7 mouse cellular contexts compared by ENCODE assay signal in the genomic region with DNA sequence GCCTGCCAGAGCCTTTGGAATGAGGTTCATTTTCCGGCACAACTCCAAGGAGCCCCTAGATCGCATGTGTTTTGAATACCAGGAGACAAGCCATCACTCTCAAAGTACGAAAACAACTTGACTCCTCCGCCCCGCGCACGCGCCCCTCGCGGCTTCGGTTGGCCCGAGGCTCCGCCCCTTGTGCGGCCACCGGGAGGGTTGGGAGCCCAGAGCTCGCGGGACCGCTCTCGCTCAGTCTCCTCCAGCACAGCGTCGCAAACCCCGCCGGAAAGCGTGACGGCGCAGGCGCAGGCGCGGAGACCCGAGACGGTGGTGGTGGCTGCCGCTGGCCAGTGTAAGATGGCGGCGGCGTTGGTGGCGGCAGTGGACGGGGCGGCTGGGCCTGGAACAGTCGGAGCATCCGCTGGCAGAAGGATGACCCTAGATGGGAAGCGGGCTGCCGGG. TPM values are rescaled to one million over a fixed set of nuclear protein-coding genes. Genes with fewer than 3 reads are reported as not detected.
DNase-seq lines count a peak whose midpoint lies in the region; ATAC-seq lines count a peak whose summit lies in the region.

A gene (plus strand): TSS at position 250 of the 444 bp plus-strand sequence.

- H3K4me2 ChIP-seq in embryonic facial prominence, embryonic 11.5 days (ENCODE audit: low read depth, low read length): peak within 1 kb of the TSS; percentile 30
- H3K4me2 ChIP-seq in midbrain, embryonic 13.5 days (replicated peaks): peak within 1 kb of the TSS; percentile 77

- DNase-seq in adrenal gland, postnatal 14 days: peak; percentile 99
- DNase-seq in embryonic facial prominence, embryonic 11.5 days (ENCODE audit: low spot score): peak; percentile 98
- peak; percentile 98 for DNase-seq in kidney, adult 11 months
- DNase-seq in limb, embryonic 10.5 days (ENCODE audit: low spot score): peak; percentile 98
- DNase-seq in spleen, adult 12 weeks (ENCODE audit: low spot score): peak; percentile 96

- H3K9me3 ChIP-seq in embryonic facial prominence, embryonic 11.5 days (replicated peaks; ENCODE audit: control insufficient read depth, low read length): no peaks in the 10 kb centered on the region
- no peaks in the 10 kb centered on the region for H3K9me3 ChIP-seq in limb, embryonic 10.5 days (replicated peaks)
- no peaks in the 10 kb centered on the region for H3K9me3 ChIP-seq in midbrain, embryonic 13.5 days

- under 1% methylated on average over 40 of the region's 42 CpGs for WGBS in embryonic facial prominence, embryonic 11.5 days
- WGBS in limb, embryonic 10.5 days: under 1% methylated on average over 42 of the region's 42 CpGs
- WGBS in midbrain, embryonic 13.5 days: 0% methylated on average over 42 of the region's 42 CpGs

- peaks cover 3% of the 10 kb centered on the region; the same call in 1 of the 2 replicates for H3K36me3 ChIP-seq in embryonic facial prominence, embryonic 11.5 days (replicated peaks; ENCODE audit: control insufficient read depth, insufficient read depth, low read depth, low read length)
- peaks cover 30% of the 10 kb centered on the region for H3K36me3 ChIP-seq in limb, embryonic 10.5 days
- H3K36me3 ChIP-seq in midbrain, embryonic 13.5 days: peaks cover 20% of the 10 kb centered on the region

- H3K4me1 ChIP-seq in embryonic facial prominence, embryonic 11.5 days (ENCODE audit: control insufficient read depth, insufficient read depth, low read length): no peaks in the 10 kb centered on the region
- H3K4me1 ChIP-seq in limb, embryonic 10.5 days: peaks cover 20% of the 10 kb centered on the region
- peaks cover 32% of the 10 kb centered on the region for H3K4me1 ChIP-seq in midbrain, embryonic 13.5 days (replicated peaks)

- ATAC-seq in embryonic facial prominence, embryonic 11.5 days (replicated peaks; ENCODE audit: insufficient number of reproducible peaks, low FRiP score, low TSS enrichment, low read depth): peak; percentile 99
- ATAC-seq in granulocyte monocyte progenitor cell, adult 5-6 weeks (replicated peaks; ENCODE audit: poor library complexity, severe bottlenecking): peak; percentile 96
- ATAC-seq in midbrain, embryonic 13.5 days: peak; percentile 100

- peak within 1 kb of the TSS; percentile 93 for H3K4me3 ChIP-seq in embryonic facial prominence, embryonic 11.5 days (ENCODE audit: low read depth, low read length)
- peak within 1 kb of the TSS; percentile 72 for H3K4me3 ChIP-seq in limb, embryonic 10.5 days
- H3K4me3 ChIP-seq in midbrain, embryonic 13.5 days (replicated peaks): peak within 1 kb of the TSS; percentile 98

- H3K27me3 ChIP-seq in embryonic facial prominence, embryonic 11.5 days (ENCODE audit: control insufficient read depth, insufficient read depth, low read length): no peaks in the 10 kb centered on the region
- no peaks in the 10 kb centered on the region for H3K27me3 ChIP-seq in limb, embryonic 10.5 days (ENCODE audit: low read depth, poor library complexity, severe bottlenecking)
- H3K27me3 ChIP-seq in midbrain, embryonic 13.5 days: no peaks in the 10 kb centered on the region

- peak within 1 kb of the TSS; percentile 99 for H3K9ac ChIP-seq in embryonic facial prominence, embryonic 11.5 days (replicated peaks; ENCODE audit: low read length)
- H3K9ac ChIP-seq in midbrain, embryonic 13.5 days (replicated peaks): peak within 1 kb of the TSS; percentile 98

- peak within 1 kb of the TSS; percentile 95 for H3K27ac ChIP-seq in embryonic facial prominence, embryonic 11.5 days (replicated peaks; ENCODE audit: low read depth, low read length)
- H3K27ac ChIP-seq in limb, embryonic 10.5 days: peak within 1 kb of the TSS; percentile 98
- H3K27ac ChIP-seq in midbrain, embryonic 13.5 days: peak within 1 kb of the TSS; percentile 93

RNA-seq across cellular contexts. Expression of the gene that starts here (rescaled TPM):
- total RNA-seq in adrenal gland, postnatal 14 days (2021): 118 and 125 TPM in 2 replicates
- 103 and 109 TPM in 2 replicates for polyA plus RNA-seq in embryonic facial prominence, embryonic 11.5 days (2014; fragmentation: Nextera tagmentation; extraction: Ambion mirVana)
- total RNA-seq in granulocyte monocyte progenitor cell, adult 5-6 weeks (2014; fragmentation: Nextera tagmentation): 68.0 and 76.2 TPM in 2 replicates
- 107 and 114 TPM in 2 replicates for total RNA-seq in granulocyte monocyte progenitor cell, adult 5-6 weeks (2017)
- polyA plus RNA-seq in limb, embryonic 10.5 days (2016; fragmentation: Nextera tagmentation; extraction: Ambion mirVana): 125 and 156 TPM in 2 replicates
- polyA plus RNA-seq in midbrain, embryonic 13.5 days (2015; fragmentation: Nextera tagmentation; extraction: Ambion mirVana): 106 and 109 TPM in 2 replicates

Comparison
In these comparisons a context has a peak if more than half of its experiments do, and no peak if none do; other contexts are left out.
1. Peak in every context shown above with its lines: DNase-seq, ATAC-seq, H3K4me3 ChIP-seq and H3K27ac ChIP-seq.